Mouse (Mus musculus): ENCODE measurements around the gene Parp12. TPM values are rescaled to one million over a fixed set of nuclear protein-coding genes. Genes with fewer than 3 reads are reported as not detected.
A peak's percentile ranks its signal among the peaks of the same experiment; 100 is the strongest.

The Parp12 gene
- total RNA-seq, 2 experiments from 2014 or later: 3.1 to 3.4 TPM

GRCm38 (mm10) chr6:39058936-39059335, 59.2 kb downstream of the Parp12 start:
- DNase-seq (ENCODE audit: low spot score): no peak

- DNase-seq (ENCODE audit: low spot score): no peak
These were observed 59.8 kb downstream of the Parp12 start for GRCm38 (mm10) chr6:39058389-39058788.

- no peak for DNase-seq (ENCODE audit: low spot score)
These were observed 61.0 kb downstream of the Parp12 start for GRCm38 (mm10) chr6:39057161-39057560.

GRCm38 (mm10) chr6:39055831-39056261, 62.3 kb downstream of the Parp12 start:
- peak; percentile 29 for DNase-seq (ENCODE audit: low spot score)

- DNase-seq (ENCODE audit: low spot score): no peak
These were observed 63.2 kb downstream of the Parp12 start for GRCm38 (mm10) chr6:39054878-39055508.

GRCm38 (mm10) chr6:39054206-39054864, 63.8 kb downstream of the Parp12 start:
- no peak for DNase-seq (ENCODE audit: low spot score)

- peak; percentile 32 for DNase-seq (ENCODE audit: low spot score)
These were observed 65.5 kb downstream of the Parp12 start for GRCm38 (mm10) chr6:39052636-39053035.

DNA sequence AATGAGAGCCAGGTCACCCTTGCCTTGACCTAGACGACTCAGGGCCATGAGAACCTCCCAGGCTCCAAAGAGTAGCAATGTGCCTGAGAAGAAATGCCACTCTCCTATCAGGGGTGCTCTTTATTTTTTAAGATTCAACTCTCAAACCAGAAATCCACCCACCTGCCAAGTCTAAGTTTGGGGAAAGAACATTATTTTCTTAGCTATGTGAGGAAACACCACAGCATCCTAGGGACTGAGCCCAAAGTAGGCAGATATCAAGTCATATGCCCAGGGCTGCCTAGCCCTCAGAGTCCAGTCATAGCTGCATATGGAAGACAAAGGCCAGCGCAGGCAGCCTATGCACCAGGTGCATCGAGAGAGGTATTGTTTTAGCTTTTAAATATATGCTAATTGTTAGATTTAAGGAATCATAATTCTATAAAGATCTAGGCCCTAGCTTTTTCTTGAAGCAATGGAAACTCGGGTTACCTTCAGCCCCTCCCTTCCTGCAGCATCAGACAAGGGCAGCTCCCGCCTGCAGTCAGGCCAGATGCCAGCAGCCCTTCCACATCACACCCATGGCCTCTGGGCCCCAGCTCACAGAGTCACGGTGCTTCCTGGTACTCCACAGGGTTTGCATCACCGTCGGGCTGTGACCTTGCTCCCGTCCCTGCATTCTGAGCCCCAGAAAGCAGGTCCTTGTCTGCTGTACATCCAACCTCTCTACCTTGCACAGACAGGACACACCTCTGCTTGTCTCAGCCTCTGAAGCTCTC, 66.2 kb downstream of the Parp12 start:
- DNase-seq (ENCODE audit: low spot score): no peak

GRCm38 (mm10) chr6:39050836-39051235, 67.3 kb downstream of the Parp12 start:
- DNase-seq (ENCODE audit: low spot score): no peak

DNA sequence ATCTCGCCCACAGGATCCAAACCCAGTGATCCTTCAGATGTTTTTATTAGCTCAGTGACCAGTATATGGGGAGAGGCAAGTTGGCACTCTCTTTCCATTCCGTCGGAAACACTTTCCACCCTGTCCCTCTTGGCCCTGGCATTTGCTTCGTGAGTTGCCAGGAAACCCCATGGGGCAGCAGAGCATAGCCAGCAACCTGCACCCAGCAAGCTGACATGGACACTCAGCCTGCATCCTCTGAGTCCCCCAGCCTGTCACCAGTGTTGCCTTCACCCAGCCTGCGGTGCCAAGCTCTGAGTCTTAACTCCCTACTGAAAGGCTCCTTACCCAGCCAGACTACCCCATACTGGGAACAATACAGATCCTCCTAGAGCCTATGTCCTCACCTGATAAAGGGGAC, 69.0 kb downstream of the Parp12 start:
- DNase-seq (ENCODE audit: low spot score): peak; percentile 25

- no peak for DNase-seq (ENCODE audit: low spot score)
These were observed 77.7 kb downstream of the Parp12 start for GRCm38 (mm10) chr6:39040451-39040850.

Other genes starting within 250 kb of the Parp12 start
- under 1 TPM; 0.48 to 0.69 TPM for gene Tbxas1, start 242.9 kb downstream of the Parp12 start, total RNA-seq (2021)
- gene Hipk2, start 242.2 kb downstream of the Parp12 start, total RNA-seq (2021): 10 to 100 TPM; 74.6 to 99.1 TPM
- 10 to 100 TPM; 25.3 to 26.2 TPM for gene Kdm7a, start 88.4 kb upstream of the Parp12 start, total RNA-seq (2021)

Data from gastrocnemius, adult 18-20 months (tissue).